Mouse (Mus musculus) myocyte (in vitro differentiated cells): ENCODE measurements around the gene Lrp5.

Source experiments
- CEBPB ChIP-seq: IDR thresholded peaks from 2 replicates; pipeline ENCODE4 v1.6.1; 2011; ENCODE audit warnings: mild to moderate bottlenecking, moderate library complexity; ENCODE audit not compliant: poor library complexity, insufficient read depth, severe bottlenecking
- MAX ChIP-seq: IDR thresholded peaks from one replicate; pipeline ENCODE4 v1.6.1; 2011; ENCODE audit warnings: low read depth, mild to moderate bottlenecking, control low read depth
- MYOD1 ChIP-seq, 3 experiments: IDR thresholded peaks; one replicate each; pipeline ENCODE4 v1.6.1; 2011; ENCODE audit warnings: control low read depth in 2 of 3, low read depth in 2 of 3, mild to moderate bottlenecking in 2 of 3, moderate library complexity in 1 of 3; ENCODE audit not compliant: insufficient read length in 2 of 3, control insufficient read depth in 1 of 3
- POLR2A ChIP-seq: IDR thresholded peaks from one replicate; pipeline ENCODE4 v1.6.1; 2011; ENCODE audit warnings: low read depth, mild to moderate bottlenecking, control low read depth, moderate library complexity; ENCODE audit not compliant: insufficient read length
- POLR2AphosphoS2 ChIP-seq: IDR thresholded peaks from one replicate; pipeline ENCODE4 v1.6.1; 2011; ENCODE audit warnings: low read depth, control low read depth; ENCODE audit not compliant: insufficient read length
- SRF ChIP-seq: IDR thresholded peaks from one replicate; pipeline ENCODE4 v1.6.1; 2011; ENCODE audit warnings: low read depth; ENCODE audit not compliant: control insufficient read depth, insufficient read length
- TCF12 ChIP-seq: IDR thresholded peaks from one replicate; pipeline ENCODE4 v1.6.1; 2011; ENCODE audit warnings: mild to moderate bottlenecking, control low read depth; ENCODE audit not compliant: poor library complexity, insufficient read depth, severe bottlenecking
- USF1 ChIP-seq: IDR thresholded peaks from one replicate; pipeline ENCODE4 v1.6.1; 2011; ENCODE audit warnings: low read depth, mild to moderate bottlenecking, control low read depth, moderate library complexity

- TF ChIP-seq USF1, result no peak
- TF ChIP-seq MAX, result no peak
- no peak for TF ChIP-seq CEBPB
- no peak for TF ChIP-seq MYOD1 (IDR thresholded peaks at IDR 0.05; ENCODE audit: control insufficient read depth in 1 of 3, insufficient read length in 2 of 3, low read depth in 2 of 3)
- no peak for TF ChIP-seq POLR2A
- no peak for TF ChIP-seq TCF12
- no peak for TF ChIP-seq POLR2AphosphoS2
- no peak for TF ChIP-seq SRF
Measured at GRCm38 (mm10) chr19:3593379-3594055, 92.8 kb downstream of the Lrp5 start.
